Mouse (Mus musculus) bone marrow, adult 2 months (tissue): ENCODE results near the gene Itgb1bp1.

Source experiments
- CTCF ChIP-seq: fragments of 200-500 bp; IDR thresholded peaks from 2 replicates; pipeline ENCODE4 v1.5.1; 2011; ENCODE audit warnings: low read length, control low read depth; ENCODE audit not compliant: control insufficient read depth, insufficient read depth
- POLR2A ChIP-seq: fragments of 200-500 bp; IDR thresholded peaks from 2 replicates; pipeline ENCODE4 v1.6.1; 2011; ENCODE audit warnings: low read depth, mild to moderate bottlenecking, control low read depth, low read length, borderline replicate concordance; ENCODE audit not compliant: control insufficient read depth

DNA sequence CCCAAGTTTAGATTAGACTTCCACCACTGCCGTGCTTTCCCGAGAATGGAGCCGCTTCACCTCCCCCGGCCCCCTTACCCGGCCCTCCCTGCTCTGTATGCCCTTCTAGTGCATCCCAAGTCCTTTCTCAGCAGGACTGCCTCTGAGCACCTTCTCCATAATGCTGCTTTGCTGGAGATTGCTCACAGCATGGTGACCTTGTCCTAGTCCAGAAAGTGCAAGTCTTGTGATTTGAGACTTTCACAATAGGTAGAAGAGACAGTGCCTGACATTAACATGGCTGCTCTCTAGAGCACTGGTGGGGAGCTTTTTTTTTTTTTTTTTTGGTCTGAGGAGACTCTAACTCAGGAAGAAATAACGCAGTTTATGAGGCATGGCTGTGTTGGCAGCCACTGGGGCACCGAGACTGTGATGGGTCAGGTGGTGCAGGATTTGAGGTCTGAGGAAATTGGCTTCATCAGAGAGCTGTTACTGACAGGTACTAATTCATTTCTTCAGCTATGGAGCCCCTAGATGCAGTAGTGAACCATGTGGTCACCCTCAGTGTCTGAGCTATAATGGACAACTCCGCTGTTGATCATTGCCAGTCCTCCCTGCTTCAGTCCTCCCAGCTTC is 71.4 kb downstream of the Itgb1bp1 start:
- TF ChIP-seq POLR2A, result no peak
- TF ChIP-seq CTCF, result no peak
